Mouse (Mus musculus): ENCODE measurements around the gene Trem1. TPM values are rescaled to one million over a fixed set of nuclear protein-coding genes. Genes with fewer than 3 reads are reported as not detected.

Trem1 gene
- polyA plus RNA-seq (2012; rRNA removed), result 0.01 TPM in 1 of 2 replicates, not detected in the other

GRCm38 (mm10) chr17:48232518-48232917, at the start of gene Trem1:
Trem1 (plus strand) TSS chr17:48232768.
- no peak for DNase-seq (ENCODE audit: low spot score)

GRCm38 (mm10) chr17:48185252-48185651, 47.3 kb upstream of the Trem1 start:
- DNase-seq (ENCODE audit: low spot score), result no peak

GRCm38 (mm10) chr17:48192366-48192765, 40.2 kb upstream of the Trem1 start:
- DNase-seq (ENCODE audit: low spot score), result no peak

GRCm38 (mm10) chr17:48203086-48203485, 29.5 kb upstream of the Trem1 start:
- DNase-seq (ENCODE audit: low spot score), result no peak

GRCm38 (mm10) chr17:48212596-48212995, 20.0 kb upstream of the Trem1 start:
- DNase-seq (ENCODE audit: low spot score), result no peak

GRCm38 (mm10) chr17:48213511-48213910, 19.1 kb upstream of the Trem1 start:
- DNase-seq (ENCODE audit: low spot score), result no peak

- no peak for DNase-seq (ENCODE audit: low spot score)
Observed at GRCm38 (mm10) chr17:48215429-48215828, 17.1 kb upstream of the Trem1 start.

- no peak for DNase-seq (ENCODE audit: low spot score)
Observed at GRCm38 (mm10) chr17:48230680-48231079, 1.9 kb upstream of the Trem1 start.

GRCm38 (mm10) chr17:48233789-48234188, 1.2 kb downstream of the Trem1 start:
- no peak for DNase-seq (ENCODE audit: low spot score)

GRCm38 (mm10) chr17:48234550-48234949, 2.0 kb downstream of the Trem1 start:
- DNase-seq (ENCODE audit: low spot score), result no peak

GRCm38 (mm10) chr17:48235773-48236370, 3.3 kb downstream of the Trem1 start:
- DNase-seq (ENCODE audit: low spot score), result no peak

- DNase-seq (ENCODE audit: low spot score), result no peak
Observed at GRCm38 (mm10) chr17:48237621-48238020, 5.1 kb downstream of the Trem1 start.

GRCm38 (mm10) chr17:48247221-48247928, 14.8 kb downstream of the Trem1 start, which contains the start of gene Trem3:
Trem3 (plus strand) TSS chr17:48247777.
- DNase-seq (ENCODE audit: low spot score), result no peak

- DNase-seq (ENCODE audit: low spot score), result no peak
Observed at GRCm38 (mm10) chr17:48249039-48249438, 16.5 kb downstream of the Trem1 start.

- no peak for DNase-seq (ENCODE audit: low spot score)
Observed at GRCm38 (mm10) chr17:48249501-48249900, 16.9 kb downstream of the Trem1 start.

GRCm38 (mm10) chr17:48250631-48251030, 18.1 kb downstream of the Trem1 start:
- no peak for DNase-seq (ENCODE audit: low spot score)

GRCm38 (mm10) chr17:48256575-48256974, 24.0 kb downstream of the Trem1 start:
- no peak for DNase-seq (ENCODE audit: low spot score)

- no peak for DNase-seq (ENCODE audit: low spot score)
Observed at GRCm38 (mm10) chr17:48261868-48262267, 29.3 kb downstream of the Trem1 start.

- DNase-seq (ENCODE audit: low spot score), result no peak
Observed at GRCm38 (mm10) chr17:48263741-48264362, 31.3 kb downstream of the Trem1 start, which contains the start of gene Treml4. Treml4 (plus strand) TSS chr17:48264295.

GRCm38 (mm10) chr17:48264662-48265061, 32.1 kb downstream of the Trem1 start:
- DNase-seq (ENCODE audit: low spot score), result no peak

GRCm38 (mm10) chr17:48266138-48266537, 33.6 kb downstream of the Trem1 start:
- no peak for DNase-seq (ENCODE audit: low spot score)

- DNase-seq (ENCODE audit: low spot score), result no peak
Observed at GRCm38 (mm10) chr17:48266610-48267304, 34.2 kb downstream of the Trem1 start.

Measured in urinary bladder, adult 2 months (tissue).